Mouse (Mus musculus) CH12F3 (cell line): ENCODE results near the gene Fli1.

Source experiments
- in situ Hi-C: fragments of 300-500 bp; cut with MboI; formaldehyde crosslinking; loops from 2 replicates; pipeline ENCODE4 v1.14.3; 2020; ENCODE audit warnings: low sequenced_read_pairs

Gene Fli1

DNA sequence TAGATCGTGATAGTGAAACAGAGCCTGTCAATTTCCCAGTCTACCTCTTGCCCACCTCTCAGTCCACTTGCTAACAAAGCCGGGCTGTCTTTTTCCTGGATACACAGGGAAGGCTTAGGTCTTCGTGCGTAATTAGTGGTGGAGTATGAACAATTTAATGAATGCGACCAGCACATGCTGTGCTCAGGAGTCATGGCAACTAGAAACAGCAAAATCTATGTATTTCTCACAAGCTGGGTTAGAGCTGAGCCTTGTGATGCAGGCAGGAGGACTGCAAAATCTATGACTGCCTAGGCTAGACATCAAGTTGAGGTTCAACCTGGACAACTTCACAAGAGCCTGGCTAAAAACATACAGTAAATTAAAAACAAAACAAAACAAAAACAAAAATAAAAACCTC is 12.5 kb downstream of the Fli1 start:
- in situ Hi-C loops, result no loop called here

DNA sequence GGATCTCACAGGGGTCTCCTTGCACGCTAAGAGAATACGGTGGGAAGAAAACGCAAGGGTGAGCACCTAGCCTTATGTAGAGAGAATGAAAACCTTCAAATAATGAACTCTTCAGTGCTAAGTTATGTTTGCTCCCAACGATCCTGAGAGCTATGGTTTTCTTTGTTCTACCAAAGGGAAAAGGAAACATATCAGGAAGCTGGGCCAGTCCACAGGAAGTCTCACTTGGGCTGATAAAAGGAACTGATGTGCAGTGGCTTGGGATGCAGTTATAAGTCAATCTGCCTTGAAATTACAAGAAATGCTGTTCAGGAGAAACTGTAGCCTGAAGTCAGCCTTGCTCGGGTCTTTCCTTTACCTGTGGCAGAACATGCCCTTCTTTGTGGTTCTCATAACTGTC is 13.1 kb downstream of the Fli1 start:
- in situ Hi-C loops, result no loop called here

DNA sequence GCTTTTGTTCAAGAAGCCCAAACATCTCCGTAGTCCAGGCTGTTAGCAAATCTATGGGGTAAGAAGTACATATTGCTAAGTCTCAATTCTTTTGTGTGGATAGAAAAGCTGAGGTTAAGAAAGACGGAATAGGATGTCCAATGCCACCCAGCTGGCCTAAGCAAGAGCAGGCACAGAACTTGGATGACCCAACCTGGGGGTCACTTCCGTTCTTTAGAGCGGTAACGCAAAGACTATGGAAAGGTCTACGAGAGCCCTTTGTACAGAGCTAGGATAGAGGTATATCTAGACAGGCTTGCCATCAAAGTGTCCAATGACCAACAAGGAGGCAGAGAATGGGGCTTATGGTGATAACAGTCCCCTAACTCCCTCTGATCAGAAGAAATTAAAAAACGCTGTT is 15.3 kb downstream of the Fli1 start:
- in situ Hi-C loops, result no loop called here

DNA sequence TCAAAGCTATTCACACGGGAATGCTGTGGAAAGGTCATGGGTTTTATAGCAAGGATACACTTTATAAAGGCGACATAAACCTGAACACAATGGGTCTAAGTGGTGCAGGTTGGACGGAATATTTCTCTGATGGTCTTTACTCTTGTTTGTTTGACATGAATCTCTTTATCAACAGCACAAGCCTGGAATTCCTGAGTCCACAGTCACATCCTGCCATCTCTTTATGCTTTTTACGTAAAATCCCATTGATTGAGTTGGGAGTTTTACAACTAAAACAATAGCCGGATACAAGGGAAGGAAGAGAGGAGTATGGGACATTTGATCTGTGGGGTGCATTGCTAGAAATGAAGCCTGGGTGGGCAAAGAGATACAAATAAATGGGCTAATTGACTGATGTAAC is 16.9 kb downstream of the Fli1 start:
- in situ Hi-C loops, result no loop called here

DNA sequence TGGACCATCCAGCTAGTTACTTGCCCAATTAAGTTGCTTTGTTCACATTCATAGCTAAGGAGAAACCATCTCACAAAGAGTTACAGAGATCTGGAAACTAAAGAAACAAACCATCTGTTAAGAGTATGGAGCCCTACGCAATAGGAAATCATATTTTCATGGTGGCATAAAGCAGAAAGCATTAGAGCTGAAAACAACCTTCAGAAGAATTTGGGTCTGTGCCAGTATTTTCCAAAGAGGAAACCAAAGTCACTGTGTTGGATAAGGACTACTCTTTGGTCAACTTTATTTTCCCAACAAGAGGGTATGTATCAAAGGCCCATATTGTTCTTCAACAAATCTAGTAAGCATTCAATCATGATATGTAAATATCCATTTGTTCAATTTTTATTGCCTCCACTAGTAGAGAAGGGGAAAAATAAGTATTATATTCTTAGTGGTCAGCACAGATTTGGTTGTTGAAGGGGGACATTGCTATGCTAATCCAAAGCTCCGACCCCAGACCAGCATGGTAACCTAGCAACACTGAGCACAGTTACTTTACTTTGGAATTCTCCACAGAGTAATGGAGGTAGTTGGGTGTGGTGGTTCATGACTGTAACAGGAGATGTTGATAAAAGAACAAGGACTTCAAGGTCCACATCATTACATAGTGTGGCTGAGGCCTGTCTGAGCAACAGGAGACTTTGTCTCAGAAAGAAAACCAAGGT is 20.0 kb downstream of the Fli1 start:
- in situ Hi-C loops, result no loop called here

DNA sequence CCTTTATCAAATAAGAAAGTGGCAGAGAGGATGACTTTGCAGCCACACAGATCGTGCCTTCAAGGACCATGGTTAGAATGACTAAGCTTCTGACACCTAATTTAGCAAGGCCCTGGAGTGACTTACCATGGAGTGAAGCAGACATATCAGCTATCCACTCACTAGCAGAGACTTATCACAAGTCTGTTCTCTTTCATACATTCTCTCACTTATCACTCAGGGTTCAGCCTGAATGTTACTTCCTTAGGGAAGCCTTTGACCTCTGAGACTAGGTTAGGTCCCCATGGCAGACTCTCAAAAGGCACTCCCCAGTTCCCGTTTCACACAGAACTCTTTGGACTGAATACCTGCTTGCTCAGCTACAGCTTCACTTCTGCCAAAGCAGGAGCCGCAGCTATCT is 21.3 kb downstream of the Fli1 start:
- in situ Hi-C loops, result no loop called here

DNA sequence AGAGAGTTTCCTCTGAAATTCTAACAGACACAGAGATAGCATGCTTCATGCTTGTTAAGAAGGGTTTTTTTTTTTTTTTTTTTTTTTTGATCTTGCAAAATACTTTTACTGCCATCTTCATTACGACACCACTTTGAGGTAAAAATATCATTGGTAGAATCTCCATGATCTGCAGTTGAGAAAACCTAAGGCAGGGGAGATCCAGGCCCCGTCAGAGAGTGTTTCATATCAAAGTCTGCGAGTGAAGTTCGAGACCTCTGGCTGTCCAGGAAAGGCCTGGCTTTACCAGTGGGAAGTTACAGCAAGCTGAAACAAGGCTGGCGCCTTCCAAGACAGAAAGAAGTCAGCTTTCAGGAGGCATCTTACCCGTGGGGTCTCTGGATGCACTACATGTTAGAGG is 21.8 kb downstream of the Fli1 start:
- in situ Hi-C loops, result no loop called here

DNA sequence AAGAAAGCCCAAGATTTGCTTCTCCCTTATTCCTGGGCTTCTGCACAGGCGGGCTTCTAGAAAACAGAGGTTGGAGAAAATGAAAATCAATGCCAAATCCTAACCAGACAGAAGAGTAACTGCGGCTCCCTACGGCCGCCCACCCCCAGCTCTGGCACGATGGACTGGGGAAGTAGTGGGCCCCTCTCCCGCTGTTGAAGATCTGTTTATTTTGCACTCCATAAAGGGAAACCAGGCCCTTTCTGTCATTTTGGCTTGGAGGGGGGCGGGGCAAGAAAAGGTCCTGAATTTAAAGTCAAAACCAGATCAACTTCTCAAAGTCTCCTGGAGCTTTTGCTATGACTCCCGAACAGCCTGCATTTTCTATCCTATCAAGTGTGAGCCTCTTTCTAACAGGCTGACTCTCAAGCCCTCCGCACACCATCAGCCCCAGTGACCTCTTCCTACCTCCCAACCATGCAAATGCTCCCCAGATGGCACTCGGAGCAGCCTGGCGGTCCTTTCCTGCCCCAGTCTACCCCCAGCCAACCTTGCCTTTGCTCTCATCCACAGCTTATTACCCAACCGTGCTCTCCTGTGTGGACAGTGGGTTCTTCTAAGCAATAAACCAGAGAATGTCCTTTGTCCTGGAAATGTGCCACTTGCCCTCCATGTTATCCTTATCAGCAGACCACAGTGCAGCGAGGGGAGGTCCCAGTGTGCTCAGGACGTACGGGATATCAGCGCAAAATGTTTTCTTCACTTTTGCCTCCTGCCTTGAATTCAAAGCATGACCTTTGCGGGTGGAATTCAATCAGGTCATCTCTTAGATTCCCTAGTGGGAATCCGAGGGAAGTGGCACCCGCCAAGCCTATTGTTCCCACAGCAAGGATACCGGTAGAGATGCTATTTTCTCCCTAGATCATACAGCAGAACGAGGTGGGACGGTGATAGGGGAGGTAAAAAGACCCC is 23.3 kb downstream of the Fli1 start:
- in situ Hi-C loops, result no loop called here

DNA sequence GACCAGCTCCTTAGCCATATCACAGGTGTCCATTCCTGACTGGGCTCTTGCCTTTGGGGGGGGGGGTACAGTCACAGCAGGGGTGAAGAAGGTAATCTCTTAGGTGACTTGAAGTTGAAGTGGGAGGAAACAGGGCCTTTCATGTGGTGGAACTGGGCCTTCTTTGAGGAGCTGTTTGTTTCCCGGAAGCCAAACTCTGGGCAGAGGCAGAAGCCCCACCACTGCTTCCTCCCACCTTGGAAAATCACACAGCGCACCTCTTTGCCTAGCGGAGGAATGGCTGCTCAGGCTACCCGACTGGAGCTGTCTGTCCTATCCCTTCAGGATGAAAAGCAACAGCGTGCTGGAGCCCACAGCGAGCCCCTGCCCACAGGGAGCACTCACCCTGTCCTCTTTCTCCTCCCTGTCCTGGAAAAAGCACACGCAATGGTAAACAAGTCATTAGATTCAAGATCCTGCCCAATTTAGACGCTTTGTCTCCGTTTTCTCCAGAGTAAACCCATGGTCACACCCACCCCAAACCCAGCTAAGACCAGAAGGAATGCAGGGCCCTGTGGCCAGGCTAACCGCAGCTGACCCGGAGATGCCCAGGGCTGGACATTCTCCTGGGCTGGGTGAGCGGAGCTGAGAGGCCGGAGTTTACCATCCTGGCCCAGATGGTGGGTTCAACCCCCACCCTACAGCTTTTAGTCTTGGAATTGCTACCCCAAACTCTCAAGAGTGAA is 24.1 kb downstream of the Fli1 start:
- in situ Hi-C loops, result no loop called here

DNA sequence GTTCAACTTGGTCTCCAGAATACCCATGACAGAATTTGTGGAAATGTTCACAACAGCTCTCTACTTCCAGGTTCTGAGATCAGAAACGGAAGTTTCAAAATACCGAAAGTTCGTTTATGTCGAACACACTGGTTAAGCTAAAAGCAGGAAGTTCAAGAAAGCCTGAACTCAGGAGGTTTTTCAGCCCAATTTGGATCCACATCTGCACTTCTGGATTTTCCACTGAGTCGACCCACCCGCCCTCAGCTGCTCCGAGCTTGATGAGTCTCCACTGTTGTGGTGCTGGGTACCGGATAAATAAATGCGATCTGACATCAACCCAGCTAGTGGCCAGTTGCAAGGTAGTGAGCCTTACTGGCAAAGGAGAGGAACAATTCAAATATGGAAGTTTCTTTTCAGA is 26.0 kb downstream of the Fli1 start:
- in situ Hi-C loops, result no loop called here

DNA sequence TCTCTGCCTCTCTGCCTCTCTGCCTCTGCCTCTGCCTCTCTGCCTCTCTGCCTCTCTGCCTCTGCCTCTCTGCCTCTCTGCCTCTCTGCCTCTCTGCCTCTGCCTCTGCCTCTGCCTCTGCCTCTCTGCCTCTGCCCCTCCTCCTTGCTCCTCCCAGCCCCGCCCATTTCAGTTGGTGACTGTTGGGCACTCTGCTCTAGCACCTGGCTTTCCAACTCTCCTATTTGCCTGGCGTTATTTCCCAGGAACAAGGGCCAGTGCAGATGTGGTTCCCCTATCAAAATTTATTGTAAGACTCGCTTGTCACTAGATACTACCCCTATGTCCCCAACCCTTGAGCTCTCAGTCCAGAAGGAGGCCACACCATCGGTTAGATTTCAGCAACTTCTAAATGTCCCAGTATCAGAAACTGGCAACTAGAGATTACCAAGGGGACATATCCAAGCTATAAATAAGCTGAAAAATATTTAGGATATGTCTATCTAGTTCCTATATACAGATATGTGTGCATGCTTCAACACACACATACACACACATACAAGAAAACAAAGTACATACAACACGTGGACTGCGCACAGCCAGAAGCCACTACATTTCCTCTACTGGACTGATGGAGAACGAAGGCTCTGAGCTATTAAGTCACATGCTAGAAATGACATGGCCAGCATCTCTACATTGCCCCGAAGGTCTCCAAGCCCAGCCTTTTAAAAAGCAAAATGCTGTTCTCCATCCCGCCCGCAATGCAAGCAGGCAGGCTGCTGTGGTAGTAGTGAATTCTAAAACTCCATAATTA is 26.6 kb downstream of the Fli1 start:
- in situ Hi-C loops, result no loop called here

DNA sequence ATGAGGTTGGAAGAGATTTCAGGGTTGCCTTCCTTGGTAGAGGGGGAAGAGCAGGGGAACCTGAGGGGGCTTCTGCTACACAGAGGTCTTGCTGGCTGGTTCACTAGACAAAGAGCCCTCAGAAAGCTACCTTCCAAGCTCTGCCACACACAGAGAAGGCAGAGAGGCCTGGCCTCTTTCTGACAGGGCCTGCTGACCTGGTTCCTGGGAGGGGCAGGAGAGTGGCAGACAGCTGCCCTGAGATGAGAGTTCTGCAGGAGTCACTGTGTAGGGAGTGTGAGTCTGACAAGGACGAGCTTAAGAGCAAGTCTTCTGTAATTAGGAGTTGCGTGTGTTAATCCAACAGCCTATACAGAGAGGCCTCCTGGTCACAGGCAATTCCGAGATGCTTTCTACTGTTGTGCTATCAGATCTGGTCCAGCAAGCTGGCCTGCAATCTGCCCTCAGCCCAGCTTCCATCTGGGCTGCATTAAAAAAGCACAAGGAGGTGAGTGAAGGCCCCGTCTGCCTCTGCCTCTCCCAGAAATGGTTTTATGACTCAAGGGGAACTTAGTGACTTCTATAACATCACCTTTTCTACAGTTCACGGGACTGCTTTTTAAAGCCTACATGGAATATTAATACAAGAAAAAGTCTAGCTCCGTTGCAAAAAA is 28.1 kb downstream of the Fli1 start:
- in situ Hi-C loops, result no loop called here

DNA sequence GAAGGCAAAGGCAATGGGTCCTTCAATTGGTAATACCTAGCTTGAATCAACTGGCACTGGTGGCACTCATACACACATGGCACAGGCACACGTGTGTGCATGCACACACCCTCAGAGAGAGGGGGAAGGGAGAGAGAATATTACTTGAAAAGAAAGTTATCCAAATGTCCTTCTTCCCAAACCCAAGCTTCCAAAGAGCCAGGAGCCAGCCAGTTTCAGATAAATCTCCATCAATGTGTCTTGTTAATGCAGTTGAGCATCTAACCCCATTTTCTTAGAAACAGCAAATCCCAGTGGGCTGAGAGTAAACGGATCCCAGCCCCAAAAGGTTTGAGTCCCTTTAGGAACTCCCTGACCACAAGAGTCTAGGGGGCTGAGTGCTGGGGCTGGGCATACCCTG is 29.2 kb downstream of the Fli1 start:
- in situ Hi-C loops, result no loop called here

DNA sequence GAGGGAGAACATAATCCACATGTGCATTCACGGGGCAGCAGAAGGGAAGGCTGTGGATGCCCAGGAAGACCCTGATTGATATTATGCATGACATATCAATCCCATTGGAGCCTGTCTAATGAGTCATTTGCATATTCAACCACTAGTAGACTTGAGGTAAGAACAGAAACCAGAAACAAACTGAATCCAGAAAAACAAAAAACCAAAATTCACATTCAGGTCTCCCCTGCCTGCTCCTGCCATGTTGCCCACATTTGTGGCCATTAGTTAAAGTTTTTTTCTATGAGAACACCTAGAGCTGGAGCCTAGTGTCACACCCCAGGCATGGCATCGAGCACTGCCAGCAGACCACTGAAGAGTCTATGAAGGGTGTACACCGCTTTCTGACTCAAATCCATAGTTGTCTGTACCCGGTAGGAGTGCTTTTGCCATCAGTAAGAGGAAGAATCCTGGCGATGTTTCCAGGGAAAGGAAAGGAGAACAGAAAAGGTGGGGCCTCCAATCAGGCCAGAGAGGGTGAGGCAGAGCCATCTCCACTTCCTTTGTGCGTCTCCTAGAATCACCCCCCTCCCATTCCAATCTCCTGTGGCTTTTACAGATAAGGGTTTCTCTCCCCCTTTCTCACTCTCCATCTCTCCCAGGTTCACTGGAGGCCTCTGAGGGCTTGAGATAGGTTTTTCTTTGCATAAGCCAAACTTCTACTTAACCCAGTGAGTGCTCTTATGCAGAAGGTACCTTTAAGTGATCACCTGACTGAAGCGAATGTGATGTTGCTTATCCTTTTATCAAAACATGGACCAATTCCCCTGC is 32.0 kb downstream of the Fli1 start:
- in situ Hi-C loops, result no loop called here

DNA sequence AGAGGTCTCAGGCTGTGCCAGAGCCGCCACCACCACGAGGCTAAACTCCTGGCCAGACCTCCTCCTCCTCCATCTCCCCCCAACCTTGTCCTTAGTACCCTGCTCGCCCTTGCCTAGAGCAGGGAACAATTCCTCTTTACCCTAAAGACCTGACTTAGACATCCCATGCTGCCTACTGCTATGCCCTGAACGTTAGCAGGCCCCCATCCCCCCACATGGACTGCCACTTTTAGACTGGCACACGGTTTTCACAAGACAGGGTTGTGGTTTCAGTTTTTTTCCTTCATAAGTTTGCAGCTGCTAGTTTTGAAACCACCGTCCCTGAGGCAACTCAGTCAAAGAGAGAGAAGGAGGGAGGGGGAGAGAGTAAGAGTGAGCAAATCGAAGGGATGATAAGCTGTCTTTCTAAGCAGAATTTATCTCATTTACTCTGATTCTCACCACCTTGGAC is 32.9 kb downstream of the Fli1 start:
- in situ Hi-C loops, result no loop called here

DNA sequence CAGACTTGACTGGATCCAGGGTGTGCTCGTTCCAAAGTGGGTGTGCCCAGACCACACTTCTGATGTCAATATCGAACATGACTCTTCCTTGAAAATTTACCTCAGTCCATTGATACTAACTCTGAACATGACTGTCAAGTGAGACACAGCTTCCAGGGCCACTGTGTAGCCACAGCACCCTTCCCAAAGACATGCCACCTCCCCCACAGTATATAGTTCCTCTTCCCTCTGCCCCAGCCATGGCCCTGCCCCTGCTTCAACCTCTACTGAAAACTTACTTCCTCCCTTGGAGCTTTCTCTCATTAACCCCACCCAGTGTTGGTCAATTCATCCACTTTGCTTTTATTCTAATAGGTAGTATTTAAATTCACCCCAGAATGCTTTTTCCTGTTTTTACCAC is 34.0 kb downstream of the Fli1 start:
- in situ Hi-C loops, result no loop called here

DNA sequence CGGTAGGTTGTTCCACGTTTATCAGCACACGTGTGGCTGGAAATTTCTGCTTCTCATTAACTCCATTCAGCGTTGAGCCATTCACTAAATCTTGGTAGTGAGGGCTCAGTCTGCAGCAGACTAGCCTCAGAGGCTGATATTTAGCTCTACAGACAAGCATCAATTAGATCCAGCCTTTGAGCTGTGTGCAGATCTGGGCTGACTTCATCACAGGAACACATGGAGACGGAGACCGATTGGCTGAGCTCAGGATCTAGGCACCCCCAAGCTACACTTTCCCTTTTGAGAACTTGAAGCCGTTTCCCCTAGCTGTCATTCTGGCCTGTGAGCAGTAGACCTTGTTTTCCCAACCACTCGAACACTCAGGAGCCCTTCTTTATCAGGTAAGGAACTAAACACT is 34.5 kb downstream of the Fli1 start:
- in situ Hi-C loops, result no loop called here

DNA sequence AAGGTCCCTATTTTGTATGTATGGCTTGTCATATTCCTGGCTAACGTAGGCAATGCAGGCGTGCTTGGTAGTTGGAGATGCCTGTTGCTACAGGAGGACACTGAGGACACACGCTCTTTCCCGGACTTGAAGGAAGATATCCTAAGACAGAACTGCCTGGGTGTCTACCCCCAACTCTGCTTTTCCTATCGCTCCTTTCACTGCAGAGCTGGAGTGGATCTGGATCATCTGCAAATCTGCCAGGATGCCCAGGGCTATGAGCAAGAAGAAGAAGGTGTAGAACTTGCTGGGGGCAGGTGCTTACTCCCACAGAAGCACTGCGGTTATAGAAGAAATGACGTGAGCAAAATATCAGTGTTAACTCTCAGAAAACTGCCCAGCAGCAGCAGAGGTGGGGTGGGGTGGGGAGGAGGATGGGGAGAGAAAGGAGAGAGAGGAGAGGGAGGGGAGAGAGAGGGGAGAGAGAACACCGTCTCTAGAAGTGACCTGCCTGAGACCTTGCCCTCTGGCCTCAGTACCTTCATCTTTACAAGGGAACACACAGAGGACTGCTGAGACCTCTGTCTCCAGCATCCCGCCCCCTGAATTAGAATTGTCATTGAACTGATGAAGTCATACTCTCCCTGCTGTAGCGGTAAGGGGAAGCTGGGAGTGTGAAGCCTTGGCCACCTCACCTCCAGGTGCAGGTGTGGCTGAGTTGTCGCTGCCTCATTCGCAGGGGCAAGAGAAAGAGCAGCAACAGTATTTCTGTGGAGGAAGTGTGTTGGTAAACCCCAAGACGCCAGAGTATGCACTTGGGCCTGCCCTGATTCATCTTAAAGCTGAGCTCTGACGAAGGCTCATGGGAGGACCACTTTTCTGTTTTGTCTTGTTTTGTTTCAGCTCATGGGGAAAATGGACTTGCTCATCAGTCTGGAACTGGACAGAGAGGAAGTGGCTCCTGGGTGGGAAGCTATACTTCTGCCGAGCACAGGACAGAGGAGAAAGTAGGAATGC is 35.5 kb downstream of the Fli1 start:
- in situ Hi-C loops, result no loop called here
